Mouse (Mus musculus): ENCODE measurements around the gene Kcne1. TPM values are rescaled to one million over a fixed set of nuclear protein-coding genes. Genes with fewer than 3 reads are reported as not detected.
A peak's percentile ranks its signal among the peaks of the same experiment; 100 is the strongest.

The Kcne1 gene
- polyA plus RNA-seq, 1 experiment from 2014 or later = 3.7 TPM

- no peaks in the 10 kb centered on the region for H3K27me3 ChIP-seq (ENCODE audit: insufficient read depth, low read length)
- H3K27ac ChIP-seq (ENCODE audit: low read length) = no peak overlapping the region
- no peak for ATAC-seq (ENCODE audit: low FRiP score, low TSS enrichment)
- H3K36me3 ChIP-seq (ENCODE audit: insufficient read depth, low read length) = no peaks in the 10 kb centered on the region
- H3K4me1 ChIP-seq (ENCODE audit: insufficient read depth, low read length) = no peaks in the 10 kb centered on the region
- no peak overlapping the region for H3K9ac ChIP-seq (replicated peaks; ENCODE audit: low read length)
- no peaks in the 10 kb centered on the region for H3K9me3 ChIP-seq (ENCODE audit: low read length)
- 63% methylated on average over 20 of the region's 20 CpGs for WGBS
- H3K4me2 ChIP-seq (replicated peaks; ENCODE audit: low read depth, low read length) = no peak overlapping the region
- no peak overlapping the region for H3K4me3 ChIP-seq (ENCODE audit: low read length)
Measured at GRCm38 (mm10) chr16:92319353-92320109, 39.7 kb downstream of the Kcne1 start.

- no peak overlapping the region for H3K4me3 ChIP-seq (ENCODE audit: low read length)
- ATAC-seq (ENCODE audit: low FRiP score, low TSS enrichment) = no peak
- no peak overlapping the region for H3K4me2 ChIP-seq (replicated peaks; ENCODE audit: low read depth, low read length)
- no peak overlapping the region for H3K27ac ChIP-seq (ENCODE audit: low read length)
- H3K9ac ChIP-seq (replicated peaks; ENCODE audit: low read length) = no peak overlapping the region
- WGBS = 79% methylated on average over 7 of the region's 7 CpGs
- peaks cover 17% of the 10 kb centered on the region for H3K36me3 ChIP-seq (ENCODE audit: insufficient read depth, low read length)
- no peaks in the 10 kb centered on the region for H3K27me3 ChIP-seq (ENCODE audit: insufficient read depth, low read length)
- no peaks in the 10 kb centered on the region for H3K4me1 ChIP-seq (ENCODE audit: insufficient read depth, low read length)
- no peaks in the 10 kb centered on the region for H3K9me3 ChIP-seq (ENCODE audit: low read length)
Measured at GRCm38 (mm10) chr16:92316049-92316738, 43.1 kb downstream of the Kcne1 start.

- Histone ChIP-seq H3K27me3 (ENCODE audit: insufficient read depth, low read length) (no peaks in the 10 kb centered on the region), H3K4me2 (replicated peaks; ENCODE audit: low read depth, low read length) (no peak overlapping the region), H3K36me3 (ENCODE audit: insufficient read depth, low read length) (peaks cover 26% of the 10 kb centered on the region), H3K4me1 (ENCODE audit: insufficient read depth, low read length) (no peaks in the 10 kb centered on the region), H3K9ac (replicated peaks; ENCODE audit: low read length) (no peak overlapping the region), H3K27ac (ENCODE audit: low read length) (no peak overlapping the region), H3K9me3 (ENCODE audit: low read length) (no peaks in the 10 kb centered on the region), H3K4me3 (ENCODE audit: low read length) (no peak overlapping the region)
- WGBS = 48% methylated on average over 13 of the region's 13 CpGs
- peak; percentile 73 for ATAC-seq (ENCODE audit: low FRiP score, low TSS enrichment)
Measured at GRCm38 (mm10) chr16:92313953-92314741, 45.1 kb downstream of the Kcne1 start.

DNA sequence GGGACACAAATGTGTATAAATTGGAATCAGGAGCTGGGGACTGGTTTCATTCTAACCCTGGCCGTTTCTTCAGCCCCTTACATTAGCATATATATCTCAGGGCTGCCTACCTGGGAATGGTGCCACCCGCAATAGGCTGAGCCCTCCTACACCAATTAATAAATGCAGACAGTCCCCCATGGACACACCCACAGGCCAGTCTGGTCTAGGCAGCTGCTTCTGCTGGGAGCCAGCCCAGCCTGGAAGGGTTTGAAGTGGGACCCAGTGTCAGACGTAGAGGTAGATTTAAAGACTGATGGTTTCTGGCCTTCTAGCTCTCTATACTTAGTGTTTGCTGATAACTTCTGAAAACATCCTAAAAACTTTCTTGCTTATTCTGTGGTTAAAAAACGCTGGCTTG lies 50.1 kb downstream of the Kcne1 start:
- WGBS = 63% methylated on average over 4 of the region's 4 CpGs
- Histone ChIP-seq H3K4me1 (ENCODE audit: insufficient read depth, low read length) (no peaks in the 10 kb centered on the region), H3K27me3 (ENCODE audit: insufficient read depth, low read length) (no peaks in the 10 kb centered on the region), H3K27ac (ENCODE audit: low read length) (no peak overlapping the region), H3K4me2 (replicated peaks; ENCODE audit: low read depth, low read length) (no peak overlapping the region), H3K9me3 (ENCODE audit: low read length) (no peaks in the 10 kb centered on the region), H3K36me3 (ENCODE audit: insufficient read depth, low read length) (peaks cover 44% of the 10 kb centered on the region), H3K4me3 (ENCODE audit: low read length) (no peak overlapping the region), H3K9ac (replicated peaks; ENCODE audit: low read length) (no peak overlapping the region)
- no peak for ATAC-seq (ENCODE audit: low FRiP score, low TSS enrichment)

DNA sequence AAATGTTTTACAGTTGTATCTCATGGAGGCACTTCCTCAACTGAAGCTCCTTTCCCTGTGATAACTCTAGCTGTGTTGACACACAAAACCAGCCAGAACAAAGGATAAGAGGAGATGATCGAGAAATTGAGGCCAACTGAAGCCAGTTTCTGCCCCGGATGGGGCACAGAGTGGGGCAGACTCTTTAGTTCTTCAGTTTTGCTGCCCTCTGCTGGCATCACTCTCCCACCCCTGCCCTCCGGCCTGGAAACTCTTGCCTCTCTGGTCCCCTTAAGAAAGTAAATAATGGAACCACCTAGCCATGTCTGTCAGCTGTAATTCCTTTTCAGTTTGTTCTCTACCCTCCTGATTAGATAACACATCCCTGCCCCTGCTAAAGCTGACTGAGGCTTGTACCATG lies 51.3 kb downstream of the Kcne1 start:
- no peaks in the 10 kb centered on the region for H3K27me3 ChIP-seq (ENCODE audit: insufficient read depth, low read length)
- peaks cover 1% of the 10 kb centered on the region for H3K4me1 ChIP-seq (ENCODE audit: insufficient read depth, low read length)
- 80% methylated on average over 3 of the region's 3 CpGs for WGBS
- H3K9me3 ChIP-seq (ENCODE audit: low read length) = no peaks in the 10 kb centered on the region
- H3K4me3 ChIP-seq (ENCODE audit: low read length) = no peak overlapping the region
- H3K4me2 ChIP-seq (replicated peaks; ENCODE audit: low read depth, low read length) = no peak overlapping the region
- H3K9ac ChIP-seq (replicated peaks; ENCODE audit: low read length) = no peak overlapping the region
- peaks cover 40% of the 10 kb centered on the region for H3K36me3 ChIP-seq (ENCODE audit: insufficient read depth, low read length)
- H3K27ac ChIP-seq (ENCODE audit: low read length) = no peak overlapping the region
- no peak for ATAC-seq (ENCODE audit: low FRiP score, low TSS enrichment)

DNA sequence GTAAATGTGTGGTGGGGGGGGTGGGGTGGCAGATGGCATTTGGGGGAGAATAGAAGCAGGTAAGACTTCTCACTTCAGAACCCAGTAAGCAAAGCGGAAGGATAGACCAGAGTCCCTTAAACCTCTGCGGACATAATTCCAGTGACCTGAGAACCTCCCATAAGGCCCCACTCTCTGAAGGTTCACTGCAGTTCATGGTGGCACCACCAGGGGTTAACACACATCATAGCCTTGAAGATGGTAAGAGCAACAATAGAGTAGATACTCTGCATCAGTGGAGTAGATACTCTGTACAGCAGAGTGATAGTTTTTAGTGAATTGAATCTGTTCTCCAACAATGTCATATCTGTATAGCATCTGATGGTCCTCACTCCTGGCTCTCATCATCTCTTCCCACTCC lies 53.7 kb downstream of the Kcne1 start:
- H3K4me2 ChIP-seq (replicated peaks; ENCODE audit: low read depth, low read length) = no peak overlapping the region
- no peak for ATAC-seq (ENCODE audit: low FRiP score, low TSS enrichment)
- peaks cover 16% of the 10 kb centered on the region for H3K4me1 ChIP-seq (ENCODE audit: insufficient read depth, low read length)
- H3K27ac ChIP-seq (ENCODE audit: low read length) = no peak overlapping the region
- no peaks in the 10 kb centered on the region for H3K27me3 ChIP-seq (ENCODE audit: insufficient read depth, low read length)
- H3K9ac ChIP-seq (replicated peaks; ENCODE audit: low read length) = no peak overlapping the region
- H3K36me3 ChIP-seq (ENCODE audit: insufficient read depth, low read length) = peaks cover 21% of the 10 kb centered on the region
- 89% methylated on average over 2 of the region's 2 CpGs for whole genome bisulfite sequencing
- H3K4me3 ChIP-seq (ENCODE audit: low read length) = no peak overlapping the region
- H3K9me3 ChIP-seq (ENCODE audit: low read length) = no peaks in the 10 kb centered on the region

GRCm38 (mm10) chr16:92302506-92302905 lies 56.8 kb downstream of the Kcne1 start:
- H3K9ac ChIP-seq (replicated peaks; ENCODE audit: low read length) = no peak overlapping the region
- peaks cover 13% of the 10 kb centered on the region for H3K36me3 ChIP-seq (ENCODE audit: insufficient read depth, low read length)
- peaks cover 19% of the 10 kb centered on the region for H3K4me1 ChIP-seq (ENCODE audit: insufficient read depth, low read length)
- H3K4me3 ChIP-seq (ENCODE audit: low read length) = peak overlapping the region; percentile 83
- peak overlapping the region; percentile 85 for H3K4me2 ChIP-seq (replicated peaks; ENCODE audit: low read depth, low read length)
- H3K27ac ChIP-seq (ENCODE audit: low read length) = no peak overlapping the region
- no peak for ATAC-seq (ENCODE audit: low FRiP score, low TSS enrichment)
- WGBS = 54% methylated on average over 5 of the region's 5 CpGs
- H3K9me3 ChIP-seq (ENCODE audit: low read length) = no peaks in the 10 kb centered on the region
- H3K27me3 ChIP-seq (ENCODE audit: insufficient read depth, low read length) = no peaks in the 10 kb centered on the region

- Histone ChIP-seq H3K27me3 (ENCODE audit: insufficient read depth, low read length) (no peaks in the 10 kb centered on the region), H3K36me3 (ENCODE audit: insufficient read depth, low read length) (peaks cover 7% of the 10 kb centered on the region; the same call in 1 of the 2 replicates), H3K9me3 (ENCODE audit: low read length) (no peaks in the 10 kb centered on the region), H3K4me1 (ENCODE audit: insufficient read depth, low read length) (peaks cover 19% of the 10 kb centered on the region), H3K9ac (replicated peaks; ENCODE audit: low read length) (peak overlapping the region; percentile 88), H3K27ac (ENCODE audit: low read length) (0 out of 2 replicates have a peak overlapping the region, but pooled peaks have one; percentile 8), H3K4me3 (ENCODE audit: low read length) (peak overlapping the region; percentile 83), H3K4me2 (replicated peaks; ENCODE audit: low read depth, low read length) (peak overlapping the region; percentile 85)
- WGBS = 30% methylated on average over 5 of the region's 5 CpGs
- ATAC-seq (ENCODE audit: low FRiP score, low TSS enrichment) = peak; percentile 49; the same call in 1 of the 2 replicates
Measured at GRCm38 (mm10) chr16:92301989-92302388, 57.3 kb downstream of the Kcne1 start.

DNA sequence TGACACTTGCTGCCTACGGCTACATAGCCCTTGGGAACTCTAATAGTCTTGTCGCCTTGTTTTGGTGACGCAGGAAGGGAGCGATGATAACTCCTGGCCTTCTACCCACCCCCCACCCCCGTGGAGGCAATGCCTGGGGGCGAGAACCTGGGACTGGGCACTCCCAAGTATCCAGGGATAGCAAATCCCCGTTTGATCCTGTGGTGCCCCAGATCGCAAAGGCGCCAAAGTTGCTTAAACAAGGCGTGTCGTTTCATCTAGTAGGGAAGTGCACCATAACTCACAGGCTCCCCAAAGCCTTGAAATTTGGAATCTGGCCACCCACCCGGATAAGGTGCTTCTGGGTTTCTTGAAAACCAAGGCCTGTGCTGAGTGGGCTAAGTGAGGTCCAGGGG lies 57.9 kb downstream of the Kcne1 start:
- WGBS = 0% methylated on average over 12 of the region's 12 CpGs
- Histone ChIP-seq H3K4me3 (ENCODE audit: low read length) (peak overlapping the region; percentile 83), H3K27me3 (ENCODE audit: insufficient read depth, low read length) (no peaks in the 10 kb centered on the region), H3K9me3 (ENCODE audit: low read length) (no peaks in the 10 kb centered on the region), H3K4me1 (ENCODE audit: insufficient read depth, low read length) (peaks cover 19% of the 10 kb centered on the region), H3K9ac (replicated peaks; ENCODE audit: low read length) (peak overlapping the region; percentile 88), H3K4me2 (replicated peaks; ENCODE audit: low read depth, low read length) (peak overlapping the region; percentile 85), H3K27ac (ENCODE audit: low read length) (peak overlapping the region; percentile 47; the same call in 1 of the 2 replicates), H3K36me3 (ENCODE audit: insufficient read depth, low read length) (0 out of 2 replicates have a peak, but pooled peaks cover 3% of the 10 kb centered on the region)
- peak; percentile 64 for ATAC-seq (ENCODE audit: low FRiP score, low TSS enrichment)
